Mouse (Mus musculus): Measurements from ENCODE around the gene Nap1l1.

- no peak for TF ChIP-seq TAL1 (IDR thresholded peaks at IDR 0.05; ENCODE audit: low read length)
- TF ChIP-seq GATA1 (IDR thresholded peaks at IDR 0.05; ENCODE audit: low read length), result no peak
Measured at GRCm38 (mm10) chr10:111452426-111452825, 20.6 kb upstream of the Nap1l1 start.
